Mouse (Mus musculus) C2C12 (cell line): ENCODE results near the gene C1s1.
"Not testable (repeated sequence)": the region's sequence is repeated elsewhere in the genome, so short reads cannot be mapped to it uniquely, and the experiment has no call there.

Experiments used
- CTCF ChIP-seq: IDR thresholded peaks from one replicate; pipeline ENCODE4 v1.5.1; 2011; ENCODE audit not compliant: control insufficient read depth, insufficient read depth, insufficient read length
- FOSL1 ChIP-seq: IDR thresholded peaks from one replicate; pipeline ENCODE4 v1.8.0; 2011; ENCODE audit warnings: mild to moderate bottlenecking, low read length; ENCODE audit not compliant: poor library complexity, insufficient read depth, severe bottlenecking
- MAX ChIP-seq: IDR thresholded peaks from one replicate; pipeline ENCODE4 v1.6.1; 2011; ENCODE audit warnings: mild to moderate bottlenecking, control low read depth
- MYOD1 ChIP-seq: IDR thresholded peaks from one replicate; pipeline ENCODE4 v1.6.1; 2011; ENCODE audit warnings: low read depth; ENCODE audit not compliant: control insufficient read depth, insufficient read length
- USF1 ChIP-seq: IDR thresholded peaks from one replicate; pipeline ENCODE4 v1.6.1; 2011; ENCODE audit warnings: low read depth, mild to moderate bottlenecking, control low read depth, moderate library complexity

- TF ChIP-seq CTCF, MAX, MYOD1, USF1, FOSL1: not testable (repeated sequence)
These were observed 5.9 kb downstream of the C1s1 start for GRCm38 (mm10) chr6:124536125-124536829.
